Mouse (Mus musculus): ENCODE results near the gene Echs1.

DNA sequence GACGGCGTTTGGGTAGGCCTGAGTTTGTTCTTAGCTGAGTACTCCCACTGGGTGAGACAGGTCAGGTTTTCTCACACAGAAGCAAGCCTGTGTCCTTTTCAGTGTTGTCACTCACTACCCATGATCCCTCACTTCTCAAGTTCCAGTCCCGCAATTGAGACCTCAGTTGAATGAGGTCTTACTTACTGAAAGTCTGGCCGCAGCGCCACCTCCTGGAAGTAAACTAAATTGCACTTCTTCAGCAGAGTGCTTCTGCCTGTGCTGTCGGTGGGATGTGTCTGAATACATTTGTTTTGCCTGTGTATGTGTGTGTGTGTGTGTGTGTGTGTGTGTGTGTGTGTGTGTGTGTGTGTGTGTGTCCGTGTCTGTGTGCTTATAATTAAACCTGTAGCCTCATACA is 53.2 kb downstream of the Echs1 start:
- TF ChIP-seq CTCF (IDR thresholded peaks at IDR 0.05) (peak; percentile 76), POLR2A (IDR thresholded peaks at IDR 0.05; ENCODE audit: insufficient read depth, low read depth, low read length) (no peak), EP300 (IDR thresholded peaks at IDR 0.05; ENCODE audit: insufficient read depth, low read depth, low read length) (no peak)
